Mouse (Mus musculus) embryonic facial prominence, embryonic 14.5 days (tissue): ENCODE measurements at regions not wholly inside any gene's neighbourhood (a gene's known extent, or its start where the extent isn't known, plus 50 kb on each side); places are given as distances from the start of the nearest gene placed in this dataset. TPM values are rescaled to one million over a fixed set of nuclear protein-coding genes. Genes with fewer than 3 reads are reported as not detected.

Experiments used
- microRNA counts: library from miRNA; unstranded; fragments of <30 nt; microRNA quantifications from one replicate; lab custom pipeline; 2017
- microRNA-seq: library from miRNA; unstranded; fragments of <30 nt; microRNA quantifications from one replicate; pipeline ENCODE4, GENCODE M21; 2016; ENCODE audit warnings: borderline number of aligned reads

MicroRNAs encoded in the stretch of these regions (microRNA counts, 519-probe panel; counts per million panel counts)
- microRNA mmu-miR-2136 (lab: Ali Mortazavi, UCI): 19.3 counts per million

Small RNAs in the stretch of these regions (microRNA-seq; reads per million reads assigned to microRNA genes)
- not detected for gene Mir2136
